Mouse (Mus musculus) heart, postnatal 4 days (tissue): ENCODE data around the gene Slc38a9. TPM values are rescaled to one million over a fixed set of nuclear protein-coding genes. Genes with fewer than 3 reads are reported as not detected.
"Not testable (repeated sequence)": the region's sequence is repeated elsewhere in the genome, so short reads cannot be mapped to it uniquely, and the experiment has no call there.

Experiments
- DNase-seq: peaks from one replicate; pipeline ENCODE4 v3.0.0; 2021
- total RNA-seq, 2 experiments: library from RNA; stranded (reverse); gene quantifications; 2 replicates each; pipeline ENCODE4 v1.2.3; 2021

The Slc38a9 gene
- total RNA-seq, 2 experiments from 2014 or later = 11.0 to 11.1 TPM

GRCm38 (mm10) chr13:112683970-112684369 is 23.4 kb downstream of the Slc38a9 start:
- DNase-seq = no peak

- DNase-seq = no peak
Observed at GRCm38 (mm10) chr13:112686155-112686554, 25.6 kb downstream of the Slc38a9 start.

GRCm38 (mm10) chr13:112692870-112693553 is 32.5 kb downstream of the Slc38a9 start:
- no peak for DNase-seq

GRCm38 (mm10) chr13:112695526-112696240 is 35.1 kb downstream of the Slc38a9 start:
- DNase-seq = no peak

- no peak for DNase-seq
Observed at GRCm38 (mm10) chr13:112701256-112701655, 40.7 kb downstream of the Slc38a9 start.

- DNase-seq = no peak
Observed at GRCm38 (mm10) chr13:112706351-112706750, 45.8 kb downstream of the Slc38a9 start.

GRCm38 (mm10) chr13:112720078-112720736 is 59.7 kb downstream of the Slc38a9 start:
- DNase-seq = no peak

- DNase-seq = peak; percentile 45
Observed at GRCm38 (mm10) chr13:112721946-112722729, 61.6 kb downstream of the Slc38a9 start.

- DNase-seq = not testable (repeated sequence)
Observed at GRCm38 (mm10) chr13:112724260-112724659, 63.7 kb downstream of the Slc38a9 start.

- no peak for DNase-seq
Observed at GRCm38 (mm10) chr13:112726002-112726401, 65.5 kb downstream of the Slc38a9 start.

- DNase-seq = no peak
Observed at GRCm38 (mm10) chr13:112733311-112733710, 72.8 kb downstream of the Slc38a9 start.

GRCm38 (mm10) chr13:112734906-112735713 is 74.6 kb downstream of the Slc38a9 start:
- DNase-seq = peak; percentile 61

GRCm38 (mm10) chr13:112736407-112736806 is 75.9 kb downstream of the Slc38a9 start:
- no peak for DNase-seq

- DNase-seq = no peak
Observed at GRCm38 (mm10) chr13:112737110-112737509, 76.6 kb downstream of the Slc38a9 start.

GRCm38 (mm10) chr13:112738005-112738404 is 77.5 kb downstream of the Slc38a9 start:
- DNase-seq = no peak

GRCm38 (mm10) chr13:112740073-112740472 is 79.5 kb downstream of the Slc38a9 start:
- DNase-seq = no peak

- no peak for DNase-seq
Observed at GRCm38 (mm10) chr13:112742076-112742830, 81.7 kb downstream of the Slc38a9 start.

- DNase-seq = no peak
Observed at GRCm38 (mm10) chr13:112743647-112744046, 83.1 kb downstream of the Slc38a9 start.

- DNase-seq = peak; percentile 52
Observed at GRCm38 (mm10) chr13:112744061-112744849, 83.7 kb downstream of the Slc38a9 start.
